13 mouse cellular contexts compared by ENCODE assay signal in the genomic region with DNA sequence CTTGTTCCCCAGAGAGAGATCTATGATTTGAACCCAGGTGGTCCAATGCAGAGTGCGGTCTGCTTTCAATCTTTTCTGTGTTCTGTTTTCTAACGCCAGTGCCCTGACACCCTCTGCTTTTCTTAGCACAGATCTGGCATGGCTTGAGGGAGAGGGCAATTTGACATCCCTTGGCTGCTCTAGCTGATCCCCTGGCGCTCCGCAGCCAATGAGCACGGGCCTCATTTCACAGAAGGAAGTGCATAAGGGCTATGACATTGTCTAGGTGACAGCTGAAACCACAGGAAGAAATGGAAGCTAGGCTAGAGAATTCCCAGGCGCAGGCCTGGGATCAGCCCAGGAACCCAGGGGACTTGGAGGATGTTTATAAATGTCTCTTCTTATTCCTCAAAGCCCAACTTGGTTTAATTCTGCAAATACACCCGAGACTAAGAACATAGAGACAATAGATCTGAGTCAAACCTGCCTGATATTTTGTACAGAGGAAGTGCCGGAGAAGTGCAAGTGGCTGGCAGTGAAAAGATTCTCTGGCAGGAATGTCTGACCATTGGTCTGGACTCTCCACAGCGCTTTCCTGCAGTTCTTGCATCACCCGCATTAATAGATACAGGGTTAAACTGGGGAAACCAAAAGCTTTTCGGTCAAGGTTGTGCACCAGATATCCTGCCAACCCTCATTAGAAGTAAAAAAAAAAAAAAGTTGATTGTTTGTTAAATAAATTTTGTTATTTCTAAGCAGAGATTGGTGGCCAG. TPM values are rescaled to one million over a fixed set of nuclear protein-coding genes. Genes with fewer than 3 reads are reported as not detected.
DNase-seq lines count a peak whose midpoint lies in the region; ATAC-seq and TF ChIP-seq lines count a peak whose summit lies in the region.
"Had no signal": no experiment of that assay in that cellular context is flagged by ENCODE, and none has a peak within 500 bp of the region (broad histone marks: within the 10 kb centered on the region; RNA-seq: fewer than 3 reads in every experiment).

No protein-coding gene starts in this region.

- H3K27ac ChIP-seq in kidney, embryonic 16.5 days (ENCODE audit: low read length), result no peak overlapping the region
- H3K27ac ChIP-seq in heart, embryonic 13.5 days (replicated peaks), result peak overlapping the region; percentile 44
- no peak overlapping the region for H3K27ac ChIP-seq in layer of hippocampus, adult 2 months
- H3K27ac ChIP-seq: liver, embryonic 15.5 days had no signal

- H3K4me3 ChIP-seq in kidney, embryonic 16.5 days (ENCODE audit: low read length), result no peak overlapping the region
- no peak overlapping the region for H3K4me3 ChIP-seq in heart, embryonic 13.5 days
- H3K4me3 ChIP-seq in layer of hippocampus, adult 2 months, result no peak overlapping the region
- H3K4me3 ChIP-seq: liver, embryonic 15.5 days had no signal

- WGBS in kidney, embryonic 16.5 days, result 68% methylated on average over 11 of the region's 11 CpGs
- WGBS in heart, embryonic 13.5 days, result 47% methylated on average over 11 of the region's 11 CpGs

- no peaks in the 10 kb centered on the region for H3K4me1 ChIP-seq in kidney, embryonic 16.5 days (ENCODE audit: insufficient read depth, low read length)
- peaks cover 10% of the 10 kb centered on the region for H3K4me1 ChIP-seq in heart, embryonic 13.5 days
- H3K4me1 ChIP-seq: liver, embryonic 15.5 days had no signal

- no peaks in the 10 kb centered on the region for H3K27me3 ChIP-seq in kidney, embryonic 16.5 days (ENCODE audit: insufficient read depth, low read length)
- H3K27me3 ChIP-seq in heart, embryonic 13.5 days (replicated peaks), result no peaks in the 10 kb centered on the region
- H3K27me3 ChIP-seq: liver, embryonic 15.5 days had no signal

- no peaks in the 10 kb centered on the region for H3K36me3 ChIP-seq in kidney, embryonic 16.5 days (ENCODE audit: insufficient read depth, low read length)
- no peaks in the 10 kb centered on the region for H3K36me3 ChIP-seq in heart, embryonic 13.5 days
- H3K36me3 ChIP-seq: liver, embryonic 15.5 days had no signal

- ATAC-seq in kidney, embryonic 16.5 days (ENCODE audit: low FRiP score, low TSS enrichment), result no peak
- ATAC-seq in heart, embryonic 13.5 days (ENCODE audit: extremely low read depth, insufficient number of reproducible peaks, low FRiP score, low TSS enrichment), result no peak
- ATAC-seq: activated CD4-positive, CD25-positive, alpha-beta regulatory T cell, adult 4 months; inflammation-experienced regulatory T-cells, adult 6 months had no signal

- TF ChIP-seq CTCF in layer of hippocampus, adult 2 months (conservative IDR thresholded peaks at IDR 0.05), result no peak

- H3K9ac ChIP-seq in kidney, embryonic 16.5 days (replicated peaks; ENCODE audit: low read length), result no peak overlapping the region
- H3K9ac ChIP-seq in heart, embryonic 13.5 days, result no peak overlapping the region
- H3K9ac ChIP-seq: liver, embryonic 15.5 days had no signal

- H3K9me3 ChIP-seq in kidney, embryonic 16.5 days (ENCODE audit: low read length), result no peaks in the 10 kb centered on the region
- H3K9me3 ChIP-seq in heart, embryonic 13.5 days, result no peaks in the 10 kb centered on the region
- H3K9me3 ChIP-seq: liver, embryonic 15.5 days had no signal

- DNase-seq in cerebellum, postnatal 10 days, result peak; percentile 42 to 50
- no peak for DNase-seq in cerebellum, postnatal 25 days
- peak; percentile 29 to 65 for DNase-seq in kidney, postnatal 25 days
- peak; percentile 36 for DNase-seq in ZHBTc4 (ENCODE audit: low read depth, low spot score)
- no peak for DNase-seq in layer of hippocampus, postnatal 10 days (ENCODE audit: low spot score in 2 of 2)
- DNase-seq in layer of hippocampus, adult 2 months (ENCODE audit: low spot score in 2 of 2), result no peak
- DNase-seq: midbrain, embryonic 14.5 days; right cerebral cortex, postnatal 4 days had no signal

- no peak overlapping the region for H3K4me2 ChIP-seq in kidney, embryonic 16.5 days (replicated peaks; ENCODE audit: low read depth, low read length)
- no peak overlapping the region for H3K4me2 ChIP-seq in heart, embryonic 13.5 days
- H3K4me2 ChIP-seq: liver, embryonic 15.5 days had no signal

RNA-seq across cellular contexts. Expression of a gene that starts 28.2 kb away (rescaled TPM):
- polyA plus RNA-seq in kidney, embryonic 16.5 days (2015; fragmentation: Nextera tagmentation; extraction: Ambion mirVana), result 25.2 and 26.0 TPM in 2 replicates
- 13.8 and 14.0 TPM in 2 replicates for polyA plus RNA-seq in heart, embryonic 13.5 days (2015; fragmentation: Nextera tagmentation; extraction: Ambion mirVana)
- 10 to 100 TPM; 14.8 to 16.9 TPM for total RNA-seq in layer of hippocampus, postnatal 10 days (2021)
- 10 to 100 TPM in 1 of 2 experiments, 1 to 10 TPM in 1; 9.2 to 10.3 TPM for total RNA-seq in layer of hippocampus, adult 2 months (2021)

RNA-seq across cellular contexts. Expression of a gene that starts 40.4 kb away (rescaled TPM):
- polyA plus RNA-seq in kidney, embryonic 16.5 days (2015; fragmentation: Nextera tagmentation; extraction: Ambion mirVana), result 62.2 and 69.0 TPM in 2 replicates
- 35.7 and 37.4 TPM in 2 replicates for polyA plus RNA-seq in heart, embryonic 13.5 days (2015; fragmentation: Nextera tagmentation; extraction: Ambion mirVana)
- total RNA-seq in layer of hippocampus, postnatal 10 days (2021), result 10 to 100 TPM; 24.4 to 25.6 TPM
- 10 to 100 TPM; 16.7 to 20.7 TPM for total RNA-seq in layer of hippocampus, adult 2 months (2021)

Comparison
In these comparisons a context has a peak if more than half of its experiments do, and no peak if none do; other contexts are left out.
1. DNase-seq: peak in cerebellum, postnatal 10 days (2 of 2), kidney, postnatal 25 days (2 of 2) and ZHBTc4 (single experiment); none in cerebellum, postnatal 25 days (0 of 2), layer of hippocampus, postnatal 10 days (0 of 2) and layer of hippocampus, adult 2 months (0 of 2).